Mouse (Mus musculus) retina, adult 2 months (tissue): ENCODE measurements around the gene Galnt4.

Experiments
- DNase-seq: peaks from one replicate; pipeline ENCODE4 v3.0.0-alpha.2; 2012; ENCODE audit warnings: low read depth, low spot score

The Galnt4 gene

GRCm38 (mm10) chr10:99115471-99116236 is 7.7 kb downstream of the Galnt4 start:
- no peak for DNase-seq

GRCm38 (mm10) chr10:99116237-99116632 is 8.3 kb downstream of the Galnt4 start:
- DNase-seq, result no peak

GRCm38 (mm10) chr10:99116650-99117615 is 9.0 kb downstream of the Galnt4 start:
- DNase-seq, result no peak

- DNase-seq, result no peak
Measured at GRCm38 (mm10) chr10:99117876-99118275, 9.9 kb downstream of the Galnt4 start.

GRCm38 (mm10) chr10:99118697-99119096 is 10.7 kb downstream of the Galnt4 start:
- no peak for DNase-seq

GRCm38 (mm10) chr10:99119471-99119870 is 11.5 kb downstream of the Galnt4 start:
- no peak for DNase-seq

- no peak for DNase-seq
Measured at GRCm38 (mm10) chr10:99126225-99126624, 18.3 kb downstream of the Galnt4 start, which contains the start of gene Phxr2. Gene Phxr2 (minus strand): TSS chr10:99126325.

- DNase-seq, result no peak
Measured at GRCm38 (mm10) chr10:99126954-99127353, 19.0 kb downstream of the Galnt4 start.

GRCm38 (mm10) chr10:99127691-99128261 is 19.8 kb downstream of the Galnt4 start:
- peak; percentile 82 for DNase-seq

GRCm38 (mm10) chr10:99130611-99131010 is 22.7 kb downstream of the Galnt4 start:
- DNase-seq, result no peak

- no peak for DNase-seq
Measured at GRCm38 (mm10) chr10:99131298-99131697, 23.3 kb downstream of the Galnt4 start.

GRCm38 (mm10) chr10:99132189-99132588 is 24.2 kb downstream of the Galnt4 start:
- no peak for DNase-seq

GRCm38 (mm10) chr10:99132595-99133272 is 24.8 kb downstream of the Galnt4 start:
- DNase-seq, result no peak

GRCm38 (mm10) chr10:99133321-99133875 is 25.4 kb downstream of the Galnt4 start:
- DNase-seq, result no peak

GRCm38 (mm10) chr10:99136337-99136736 is 28.4 kb downstream of the Galnt4 start:
- DNase-seq, result no peak

- no peak for DNase-seq
Measured at GRCm38 (mm10) chr10:99145611-99146010, 37.7 kb downstream of the Galnt4 start.

- DNase-seq, result no peak
Measured at GRCm38 (mm10) chr10:99146596-99146995, 38.6 kb downstream of the Galnt4 start.

- no peak for DNase-seq
Measured at GRCm38 (mm10) chr10:99150016-99150415, 42.1 kb downstream of the Galnt4 start.

- DNase-seq, result no peak
Measured at GRCm38 (mm10) chr10:99151580-99151979, 43.6 kb downstream of the Galnt4 start.

- DNase-seq, result peak; percentile 51
Measured at GRCm38 (mm10) chr10:99152063-99152462, 44.1 kb downstream of the Galnt4 start.

GRCm38 (mm10) chr10:99154635-99155034 is 46.7 kb downstream of the Galnt4 start:
- DNase-seq, result no peak
